Mouse (Mus musculus) neural tube, embryonic 11.5 days (tissue): ENCODE data around the gene Rrp36. TPM values are rescaled to one million over a fixed set of nuclear protein-coding genes. Genes with fewer than 3 reads are reported as not detected.
A peak's percentile ranks its signal among the peaks of the same experiment; 100 is the strongest.

Experiments
- ATAC-seq: fragments of 200-750 bp; cut with Nextera tagmentation; 2 replicates; pipeline ENCODE4 v1.8.0; 2017; ENCODE audit warnings: moderate number of reproducible peaks, mild to moderate bottlenecking, moderate TSS enrichment, moderate library complexity; ENCODE audit not compliant: insufficient read depth, low FRiP score, low TSS enrichment
- DNase-seq: peaks from one replicate; pipeline ENCODE4 v3.0.0-alpha.2; 2015; ENCODE audit warnings: low spot score
- H3K27ac ChIP-seq: fragments of 300-500 bp; sonication (generic); 2 replicates; pipeline ENCODE4 v1.5.1; 2014; ENCODE audit warnings: low read depth, mild to moderate bottlenecking, low read length
- H3K27me3 ChIP-seq: fragments of 300-500 bp; sonication (generic); 2 replicates; pipeline ENCODE4 v1.6.1; 2014; ENCODE audit warnings: mild to moderate bottlenecking, low read length, mixed read lengths; ENCODE audit not compliant: control insufficient read depth, insufficient read depth
- H3K36me3 ChIP-seq: fragments of 300-500 bp; sonication (generic); 2 replicates; pipeline ENCODE4 v1.6.1; 2014; ENCODE audit warnings: mild to moderate bottlenecking, low read length, moderate library complexity, mixed read lengths; ENCODE audit not compliant: control insufficient read depth, insufficient read depth
- H3K4me1 ChIP-seq: fragments of 300-500 bp; sonication (generic); 2 replicates; pipeline ENCODE4 v1.6.1; 2014; ENCODE audit warnings: low read length, mixed read lengths; ENCODE audit not compliant: control insufficient read depth, insufficient read depth
- H3K4me2 ChIP-seq: fragments of 300-500 bp; sonication (generic); 2 replicates; pipeline ENCODE4 v1.6.1; 2014; ENCODE audit warnings: low read depth, mild to moderate bottlenecking, moderate library complexity
- H3K4me3 ChIP-seq: fragments of 300-500 bp; sonication (generic); 2 replicates; pipeline ENCODE4 v1.5.1; 2014; ENCODE audit warnings: low read depth, low read length
- H3K9ac ChIP-seq: fragments of 300-500 bp; sonication (generic); 2 replicates; pipeline ENCODE4 v1.6.1; 2014; ENCODE audit warnings: mild to moderate bottlenecking, low read length
- H3K9me3 ChIP-seq: fragments of 300-500 bp; sonication (generic); 2 replicates; pipeline ENCODE4 v1.6.1; 2016; ENCODE audit warnings: low read length; ENCODE audit not compliant: control insufficient read depth
- WGBS: fragments of 180-500 bp; shearing (Covaris S2); extraction: QIAGEN DNeasy Blood & Tissue Kit; methylation state at CpG from one replicate; pipeline ENCODE4 v1.1.7; 2014; 5-methylcytosine and 5-hydroxymethylcytosine counted together
- polyA plus RNA-seq: library from polyadenylated mRNA; unstranded; fragments of >200 nt; fragmentation: Nextera tagmentation; extraction: Ambion mirVana; gene quantifications from 2 replicates; pipeline ENCODE4 v1.2.1, GENCODE M21; 2014

The Rrp36 gene
- polyA plus RNA-seq, 1 experiment from 2014 or later = 49.8 TPM

DNA sequence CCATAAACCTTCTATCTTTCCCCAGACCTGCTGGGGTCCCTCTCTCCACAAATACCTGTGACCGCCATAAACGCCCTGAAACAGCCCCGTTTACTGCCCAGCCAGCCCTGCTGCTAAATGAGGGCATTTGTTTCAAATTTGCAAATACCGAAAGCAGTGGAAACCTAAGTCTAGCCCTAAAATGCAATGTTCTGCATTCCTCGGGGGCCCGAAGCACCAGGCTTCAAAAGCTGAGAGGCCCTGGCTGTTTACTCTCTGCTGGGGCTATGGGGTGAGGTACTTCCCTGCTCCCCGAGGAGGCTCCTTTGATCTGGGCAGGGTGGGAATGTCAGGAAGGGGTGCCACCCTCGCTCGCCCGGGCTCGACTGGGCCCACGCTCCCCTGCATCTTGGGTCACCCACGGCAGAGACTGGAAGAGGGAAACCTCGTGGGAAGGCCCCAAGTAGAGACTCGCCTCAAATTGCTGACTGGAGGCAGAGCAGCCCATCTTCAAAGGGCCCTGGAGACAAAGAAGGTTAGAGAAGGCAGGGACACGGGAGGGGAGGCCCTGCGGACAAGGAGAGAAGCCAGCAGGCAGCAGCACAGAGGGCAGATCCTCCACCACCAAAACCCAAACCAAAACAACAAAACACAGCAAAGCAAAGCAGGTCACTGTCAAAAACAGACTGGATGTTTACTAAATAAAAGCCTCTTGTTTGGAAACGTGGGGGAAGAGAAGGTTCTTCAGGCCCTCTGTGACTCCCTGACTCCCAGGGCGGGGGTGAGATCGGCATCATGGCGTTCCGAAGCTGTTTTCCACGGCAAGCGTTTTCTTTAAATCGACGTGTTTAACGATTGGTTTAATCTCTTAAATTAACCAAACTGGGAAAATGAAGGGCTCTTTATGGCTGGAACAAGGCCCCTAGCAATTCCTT lies 55.1 kb downstream of the Rrp36 start:
- Histone ChIP-seq H3K36me3 (no peaks in the 10 kb centered on the region), H3K4me2 (peak overlapping the region; percentile 18), H3K27me3 (no peaks in the 10 kb centered on the region), H3K9me3 (no peaks in the 10 kb centered on the region), H3K9ac (peak overlapping the region; percentile 63), H3K4me1 (peaks cover 50% of the 10 kb centered on the region), H3K27ac (peak overlapping the region; percentile 83), H3K4me3 (no peak overlapping the region)
- 4% methylated on average over 27 of the region's 27 CpGs for WGBS
- ATAC-seq (0 out of 2 replicates have a peak, but pooled peaks have one; percentile 43), DNase-seq (peak; percentile 62)

DNA sequence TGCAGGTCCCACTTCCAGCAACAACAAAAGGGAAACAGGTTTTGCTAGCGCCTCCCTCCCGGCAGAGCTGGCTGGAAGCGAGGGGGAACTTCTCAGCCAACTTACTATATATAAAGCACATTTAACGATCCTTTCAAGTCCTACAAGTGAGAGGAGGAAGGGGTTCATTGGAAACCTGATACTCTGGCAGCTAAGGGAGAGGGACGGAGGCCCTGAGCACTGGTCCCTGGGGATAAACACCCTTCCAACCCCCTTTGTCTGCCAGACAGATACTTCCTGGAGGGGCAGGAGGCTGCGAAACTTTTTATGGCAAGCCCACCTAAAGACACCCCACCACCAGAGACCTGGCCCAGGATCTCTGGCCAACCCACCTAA lies 55.8 kb downstream of the Rrp36 start:
- 4% methylated on average over 6 of the region's 6 CpGs for WGBS
- H3K27me3 ChIP-seq = no peaks in the 10 kb centered on the region
- no peaks in the 10 kb centered on the region for H3K9me3 ChIP-seq
- H3K4me3 ChIP-seq = no peak overlapping the region
- H3K4me1 ChIP-seq = peaks cover 55% of the 10 kb centered on the region
- peak overlapping the region; percentile 63 for H3K9ac ChIP-seq
- DNase-seq (no peak), ATAC-seq (no peak)
- peak overlapping the region; percentile 83 for H3K27ac ChIP-seq
- peak overlapping the region; percentile 18 for H3K4me2 ChIP-seq
- no peaks in the 10 kb centered on the region for H3K36me3 ChIP-seq

DNA sequence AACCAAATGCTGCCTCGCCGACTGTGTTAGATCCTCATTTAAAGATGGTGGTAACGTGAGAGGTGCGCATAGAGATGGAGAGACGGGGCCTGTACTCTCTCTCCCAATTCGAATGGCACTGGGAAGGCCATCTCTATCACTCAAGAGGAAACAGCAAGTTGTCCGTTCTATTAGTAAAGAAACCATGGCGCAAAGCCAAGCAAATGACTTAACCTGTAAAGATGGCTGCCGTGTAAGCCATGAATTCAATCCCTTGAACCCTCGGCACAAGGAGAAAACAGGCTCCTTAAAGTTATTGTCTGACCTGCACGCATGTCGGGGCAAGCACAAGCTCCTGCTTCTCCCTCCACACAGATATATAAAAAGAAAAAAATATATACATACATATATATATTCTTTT lies 56.4 kb downstream of the Rrp36 start:
- Histone ChIP-seq H3K36me3 (no peaks in the 10 kb centered on the region), H3K4me3 (no peak overlapping the region), H3K27me3 (no peaks in the 10 kb centered on the region), H3K9me3 (no peaks in the 10 kb centered on the region), H3K4me1 (peaks cover 53% of the 10 kb centered on the region), H3K9ac (no peak overlapping the region), H3K4me2 (no peak overlapping the region), H3K27ac (0 out of 2 replicates have a peak overlapping the region, but pooled peaks have one; percentile 7)
- DNase-seq = no peak
- WGBS = 23% methylated on average over 12 of the region's 12 CpGs
- no peak for ATAC-seq

Other genes with a start within 250 kb of the Rrp36 start
- 0.24 and 0.74 TPM in 2 replicates for gene Crip3, start 245.4 kb downstream of the Rrp36 start, polyA plus RNA-seq
- not detected in 2 replicates for gene Slc22a7, start 235.9 kb downstream of the Rrp36 start, polyA plus RNA-seq
- gene Ttbk1, start 186.7 kb downstream of the Rrp36 start, polyA plus RNA-seq = 2.6 and 3.1 TPM in 2 replicates
- gene Dnph1, start 177.6 kb downstream of the Rrp36 start, polyA plus RNA-seq = 55.3 and 64.9 TPM in 2 replicates
- gene Cul9, start 128.0 kb downstream of the Rrp36 start, polyA plus RNA-seq = 4.4 and 5.4 TPM in 2 replicates
- gene Srf, start 118.2 kb downstream of the Rrp36 start, polyA plus RNA-seq = 5.9 and 7.7 TPM in 2 replicates
- gene Ptk7, start 44.8 kb downstream of the Rrp36 start, polyA plus RNA-seq = 32.9 and 35.8 TPM in 2 replicates
- gene Klc4, start 28.3 kb downstream of the Rrp36 start, polyA plus RNA-seq = 36.4 and 38.4 TPM in 2 replicates
- 104 and 113 TPM in 2 replicates for gene Mrpl2, start 28.1 kb downstream of the Rrp36 start, polyA plus RNA-seq
- 31.7 and 37.0 TPM in 2 replicates for gene Cul7, start 24.0 kb downstream of the Rrp36 start, polyA plus RNA-seq
- 179 and 180 TPM in 2 replicates for gene Mea1, start 4.4 kb upstream of the Rrp36 start, polyA plus RNA-seq
- gene Klhdc3, start 6.6 kb upstream of the Rrp36 start, polyA plus RNA-seq = 130 TPM in 2 replicates
- gene Ppp2r5d, start 30.8 kb upstream of the Rrp36 start, polyA plus RNA-seq = 119 and 124 TPM in 2 replicates
- gene Pex6, start 37.1 kb upstream of the Rrp36 start, polyA plus RNA-seq = 18.5 and 21.5 TPM in 2 replicates
- gene Gnmt, start 54.8 kb upstream of the Rrp36 start, polyA plus RNA-seq = 0.37 TPM in 1 of 2 replicates, not detected in the other
- 53.1 and 54.9 TPM in 2 replicates for gene Cnpy3, start 77.9 kb upstream of the Rrp36 start, polyA plus RNA-seq
- gene Ptcra, start 89.4 kb upstream of the Rrp36 start, polyA plus RNA-seq = 0.38 and 0.95 TPM in 2 replicates
- gene 2310039H08Rik, start 98.3 kb upstream of the Rrp36 start, polyA plus RNA-seq = 45.7 and 47.8 TPM in 2 replicates
- gene Rpl7l1, start 108.3 kb upstream of the Rrp36 start, polyA plus RNA-seq = 147 and 150 TPM in 2 replicates
- gene Bicral, start 184.1 kb upstream of the Rrp36 start, polyA plus RNA-seq = 6.7 and 8.4 TPM in 2 replicates
- gene Tbcc, start 216.3 kb upstream of the Rrp36 start, polyA plus RNA-seq = 74.8 and 79.0 TPM in 2 replicates
- not detected in 2 replicates for gene Prph2, start 236.1 kb upstream of the Rrp36 start, polyA plus RNA-seq